Mouse (Mus musculus) neural tube, embryonic 14.5 days (tissue): ENCODE results near the gene Kctd7. TPM values are rescaled to one million over a fixed set of nuclear protein-coding genes. Genes with fewer than 3 reads are reported as not detected.

ENCODE experiments used
- ATAC-seq: fragments of 200-750 bp; cut with Nextera tagmentation; 2 replicates; pipeline ENCODE4 v1.8.0; 2017; ENCODE audit warnings: low read depth, mild to moderate bottlenecking, moderate TSS enrichment, moderate library complexity
- H3K27ac ChIP-seq: fragments of 300-500 bp; sonication (generic); 2 replicates; pipeline ENCODE4 v1.5.1; 2014; ENCODE audit warnings: low read depth, mild to moderate bottlenecking, control low read depth, low read length, moderate library complexity, mixed read lengths
- H3K27me3 ChIP-seq: fragments of 300-500 bp; sonication (generic); 2 replicates; pipeline ENCODE4 v1.6.1; 2014; ENCODE audit warnings: low read length; ENCODE audit not compliant: control insufficient read depth, insufficient read depth
- H3K36me3 ChIP-seq: fragments of 300-500 bp; sonication (generic); 2 replicates; pipeline ENCODE4 v1.6.1; 2014; ENCODE audit warnings: low read length, mixed read lengths; ENCODE audit not compliant: control insufficient read depth, insufficient read depth
- H3K4me1 ChIP-seq: fragments of 300-500 bp; sonication (generic); 2 replicates; pipeline ENCODE4 v1.6.1; 2014; ENCODE audit warnings: low read length; ENCODE audit not compliant: control insufficient read depth, insufficient read depth
- H3K4me2 ChIP-seq: fragments of 300-500 bp; sonication (generic); 2 replicates; pipeline ENCODE4 v1.6.1; 2014; ENCODE audit warnings: mild to moderate bottlenecking, low read depth, low read length, control low read depth
- H3K4me3 ChIP-seq: fragments of 300-500 bp; sonication (generic); 2 replicates; pipeline ENCODE4 v1.5.1; 2014; ENCODE audit warnings: low read depth, low read length, control low read depth, mixed read lengths
- H3K9ac ChIP-seq: fragments of 300-500 bp; sonication (generic); replicated peaks from 2 replicates; pipeline ENCODE4 v1.6.1; 2014; ENCODE audit warnings: low read depth, mild to moderate bottlenecking, control low read depth, low read length, mixed read lengths
- H3K9me3 ChIP-seq: fragments of 300-500 bp; sonication (generic); 2 replicates; pipeline ENCODE4 v1.6.1; 2016; ENCODE audit warnings: low read length; ENCODE audit not compliant: control insufficient read depth
- WGBS: fragments of 180-500 bp; shearing (Covaris S2); extraction: QIAGEN DNeasy Blood & Tissue Kit; methylation state at CpG from one replicate; pipeline ENCODE4 v1.1.7; 2014; 5-methylcytosine and 5-hydroxymethylcytosine counted together
- polyA plus RNA-seq: library from polyadenylated mRNA; unstranded; fragments of >200 nt; fragmentation: Nextera tagmentation; extraction: Ambion mirVana; gene quantifications from 2 replicates; pipeline ENCODE4 v1.2.1, GENCODE M21; 2014

The Kctd7 gene
- polyA plus RNA-seq, 1 experiment from 2014 or later, result 16.1 TPM

DNA sequence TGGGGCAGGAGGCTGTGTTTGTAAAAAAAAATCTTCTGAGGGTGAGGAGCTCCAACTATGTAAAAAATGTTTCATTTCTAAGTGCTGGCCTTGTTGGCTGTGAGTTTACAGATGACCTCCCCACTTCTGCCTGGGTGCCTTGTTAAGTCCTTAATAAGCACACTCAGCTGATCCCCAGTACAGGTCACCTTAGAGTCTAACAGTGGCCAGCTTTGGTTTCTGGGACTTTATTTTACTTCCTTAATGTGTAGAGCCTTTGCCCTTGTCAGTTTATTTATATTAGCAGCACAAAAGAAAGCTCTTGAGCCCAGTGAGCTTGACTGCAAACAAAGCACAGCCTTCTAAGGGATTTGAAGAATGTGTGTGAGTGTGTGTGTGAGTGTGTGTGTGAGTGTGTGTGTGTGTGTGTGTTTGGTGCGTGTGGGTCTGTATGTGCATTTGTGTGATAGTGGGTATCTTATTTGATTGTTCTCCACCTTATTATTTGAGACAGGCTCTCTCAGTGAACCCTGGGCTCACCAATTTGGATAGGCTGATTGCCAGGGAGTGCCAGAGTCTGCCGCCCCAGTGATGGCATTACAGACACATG is 47.8 kb downstream of the Kctd7 start:
- WGBS, result 89% methylated on average over 2 of the region's 2 CpGs
- H3K27ac ChIP-seq, result no peak overlapping the region
- no peak overlapping the region for H3K4me3 ChIP-seq
- no peaks in the 10 kb centered on the region for H3K9me3 ChIP-seq
- ATAC-seq, result no peak
- H3K4me2 ChIP-seq, result no peak overlapping the region
- no peak overlapping the region for H3K9ac ChIP-seq
- 0 out of 2 replicates have a peak, but pooled peaks cover under 1% of the 10 kb centered on the region for H3K4me1 ChIP-seq
- H3K36me3 ChIP-seq, result peaks cover 20% of the 10 kb centered on the region
- no peaks in the 10 kb centered on the region for H3K27me3 ChIP-seq

DNA sequence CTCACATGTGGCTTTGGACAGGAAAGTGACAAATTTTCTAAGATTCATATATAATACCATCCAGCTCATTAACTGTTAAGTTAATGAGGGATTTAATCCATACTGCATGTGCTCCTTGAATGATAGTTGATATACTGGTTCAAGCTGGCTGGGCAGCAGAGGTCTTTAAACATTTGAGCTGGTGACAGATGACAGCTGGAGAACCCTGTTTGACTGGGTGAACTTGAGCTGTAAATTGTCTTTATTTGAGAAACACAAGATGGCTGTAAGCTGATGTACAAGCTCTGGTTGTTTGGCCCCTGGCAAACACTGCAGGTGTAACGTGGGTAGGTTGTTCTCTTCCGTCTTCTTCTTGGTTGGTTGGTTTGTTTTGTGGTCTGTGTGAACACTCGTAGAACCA is 49.1 kb downstream of the Kctd7 start:
- H3K9ac ChIP-seq, result no peak overlapping the region
- peaks cover 31% of the 10 kb centered on the region for H3K36me3 ChIP-seq
- 86% methylated on average over 3 of the region's 3 CpGs for WGBS
- no peak overlapping the region for H3K4me3 ChIP-seq
- H3K27me3 ChIP-seq, result no peaks in the 10 kb centered on the region
- H3K4me1 ChIP-seq, result no peaks in the 10 kb centered on the region
- no peak for ATAC-seq
- H3K4me2 ChIP-seq, result no peak overlapping the region
- no peak overlapping the region for H3K27ac ChIP-seq
- no peaks in the 10 kb centered on the region for H3K9me3 ChIP-seq

DNA sequence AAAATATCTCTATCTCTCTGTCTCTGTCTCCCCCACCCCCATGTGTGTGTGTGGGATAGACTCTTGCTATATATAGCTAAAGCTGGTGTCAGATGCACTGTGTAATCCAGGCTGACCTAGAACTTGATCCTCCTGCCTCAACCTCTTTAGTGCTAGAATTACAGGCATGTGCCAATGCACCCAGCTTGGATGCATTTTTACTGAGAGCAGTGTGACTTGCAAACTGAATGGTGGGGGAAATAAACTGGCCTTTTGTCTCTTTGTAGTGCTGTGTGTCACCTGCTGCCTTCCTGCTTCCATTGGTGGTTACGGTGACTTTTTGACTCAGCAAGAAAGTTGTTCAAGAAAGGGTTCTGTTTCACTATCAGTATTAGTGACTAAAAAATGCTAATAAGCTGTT is 51.6 kb downstream of the Kctd7 start:
- no peaks in the 10 kb centered on the region for H3K4me1 ChIP-seq
- no peak for ATAC-seq
- H3K9me3 ChIP-seq, result no peaks in the 10 kb centered on the region
- peaks cover 27% of the 10 kb centered on the region for H3K36me3 ChIP-seq
- no peaks in the 10 kb centered on the region for H3K27me3 ChIP-seq
- no peak overlapping the region for H3K27ac ChIP-seq
- H3K4me3 ChIP-seq, result no peak overlapping the region
- H3K4me2 ChIP-seq, result no peak overlapping the region
- no peak overlapping the region for H3K9ac ChIP-seq
- WGBS, result 58% methylated on average over 1 of the region's 1 CpGs

DNA sequence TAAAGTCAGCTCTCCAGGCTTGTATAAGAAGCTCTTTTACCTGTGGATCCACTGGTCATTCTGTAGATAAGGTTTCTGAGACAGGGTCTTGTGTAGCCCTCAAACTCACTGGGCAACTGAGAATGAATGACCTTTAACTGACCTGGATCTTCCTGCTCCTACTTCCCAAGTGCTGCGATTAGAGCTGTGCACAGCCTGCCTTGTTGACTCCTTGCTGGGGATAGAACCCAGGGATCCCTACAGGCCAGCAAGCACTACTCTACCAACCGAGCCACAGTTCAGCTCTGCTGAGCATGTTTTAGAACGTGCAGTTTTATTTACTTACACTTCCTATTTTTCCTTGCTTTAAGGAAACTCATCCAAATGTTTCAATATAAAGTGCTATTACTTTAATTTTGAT is 52.8 kb downstream of the Kctd7 start:
- Histone ChIP-seq H3K4me3 (no peak overlapping the region), H3K27ac (no peak overlapping the region), H3K4me1 (no peaks in the 10 kb centered on the region), H3K4me2 (no peak overlapping the region), H3K9ac (no peak overlapping the region), H3K36me3 (peaks cover 21% of the 10 kb centered on the region), H3K27me3 (no peaks in the 10 kb centered on the region), H3K9me3 (no peaks in the 10 kb centered on the region)
- WGBS, result 88% methylated on average over 3 of the region's 3 CpGs
- no peak for ATAC-seq

DNA sequence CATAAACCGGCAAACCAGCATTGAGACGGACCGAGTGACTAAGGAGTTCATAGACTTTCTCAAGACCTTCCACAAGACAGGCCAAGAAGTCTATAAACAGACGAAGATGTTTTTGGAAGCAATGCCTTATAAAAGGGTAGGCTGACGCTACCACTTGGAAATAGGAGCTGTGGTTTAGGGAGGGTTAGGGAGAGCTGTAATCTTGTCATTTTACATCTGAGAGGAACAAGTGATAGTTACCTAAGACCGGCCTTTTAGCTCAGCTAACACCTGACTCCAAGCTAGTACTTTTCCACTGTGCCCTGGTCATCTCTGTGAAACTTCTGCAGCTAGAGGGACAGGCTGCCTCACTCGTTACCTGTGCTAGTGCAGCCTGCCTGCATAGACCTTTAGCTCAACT is 53.3 kb downstream of the Kctd7 start:
- no peaks in the 10 kb centered on the region for H3K27me3 ChIP-seq
- H3K4me1 ChIP-seq, result no peaks in the 10 kb centered on the region
- H3K4me3 ChIP-seq, result no peak overlapping the region
- no peak for ATAC-seq
- no peak overlapping the region for H3K27ac ChIP-seq
- H3K9me3 ChIP-seq, result no peaks in the 10 kb centered on the region
- peaks cover 20% of the 10 kb centered on the region for H3K36me3 ChIP-seq
- WGBS, result 94% methylated on average over 7 of the region's 7 CpGs
- no peak overlapping the region for H3K4me2 ChIP-seq
- no peak overlapping the region for H3K9ac ChIP-seq

DNA sequence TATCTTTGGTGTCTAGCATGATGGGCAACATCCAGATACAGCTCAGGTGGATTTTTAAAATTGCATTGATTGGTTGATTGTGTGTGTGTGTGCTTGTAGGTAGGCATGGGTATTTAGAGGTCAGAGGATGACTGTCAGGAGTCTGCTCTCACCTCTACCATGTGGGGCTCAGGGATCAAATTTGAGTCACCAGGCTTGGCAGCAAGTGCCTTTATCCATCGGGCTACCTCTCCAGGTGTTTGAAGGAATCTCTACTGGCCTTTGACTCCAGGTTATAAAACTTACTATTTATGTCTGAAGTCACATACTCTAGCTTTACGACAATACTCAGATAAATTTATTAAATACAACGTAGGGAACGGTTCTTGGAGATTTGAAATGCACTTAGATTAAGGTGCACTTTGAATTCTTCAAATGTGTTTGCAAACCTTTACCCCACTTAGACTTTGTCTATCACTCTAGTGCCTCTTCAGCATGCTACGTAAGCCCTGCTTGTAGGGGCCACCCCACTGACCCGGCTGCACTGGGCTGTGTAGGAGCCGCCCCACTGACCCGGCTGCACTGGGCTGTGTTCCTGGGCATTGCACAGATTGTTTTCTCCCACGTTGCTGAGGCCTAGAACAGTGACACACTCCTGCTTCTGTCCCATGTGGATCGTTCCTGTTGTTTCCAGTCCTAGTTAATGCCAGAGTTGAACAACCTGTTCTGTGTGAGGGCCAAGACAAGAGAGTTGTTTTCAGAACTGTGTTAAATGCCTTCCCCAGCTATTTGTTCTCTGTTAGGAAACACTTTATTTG is 55.8 kb downstream of the Kctd7 start:
- Histone ChIP-seq H3K9ac (no peak overlapping the region), H3K9me3 (no peaks in the 10 kb centered on the region), H3K27me3 (no peaks in the 10 kb centered on the region), H3K36me3 (peaks cover 16% of the 10 kb centered on the region), H3K27ac (no peak overlapping the region), H3K4me3 (no peak overlapping the region), H3K4me2 (no peak overlapping the region), H3K4me1 (no peaks in the 10 kb centered on the region)
- ATAC-seq, result no peak
- WGBS, result 88% methylated on average over 10 of the region's 10 CpGs

DNA sequence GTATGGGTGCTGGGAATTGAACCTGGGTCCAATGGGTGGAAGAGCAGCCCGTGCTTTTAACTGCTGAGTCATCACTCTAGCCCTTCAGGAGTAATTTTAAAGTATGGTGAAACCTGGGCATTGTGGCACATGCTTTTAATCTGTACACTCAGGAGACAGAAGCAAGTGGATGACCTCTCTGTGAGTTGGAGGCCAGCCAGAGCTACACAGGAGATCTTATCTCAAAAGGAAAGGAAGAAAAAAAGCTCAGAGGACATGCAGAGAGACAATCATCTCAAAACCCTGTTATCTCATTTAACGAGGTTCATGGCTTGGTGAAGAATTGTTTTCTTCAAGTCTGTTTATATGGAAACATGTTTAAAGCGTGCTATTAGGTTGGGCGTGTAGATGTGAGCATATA is 59.3 kb downstream of the Kctd7 start:
- H3K36me3 ChIP-seq, result 0 out of 2 replicates have a peak, but pooled peaks cover 6% of the 10 kb centered on the region
- no peak overlapping the region for H3K4me2 ChIP-seq
- H3K4me3 ChIP-seq, result no peak overlapping the region
- no peaks in the 10 kb centered on the region for H3K4me1 ChIP-seq
- no peaks in the 10 kb centered on the region for H3K27me3 ChIP-seq
- WGBS, result 91% methylated on average over 4 of the region's 4 CpGs
- no peaks in the 10 kb centered on the region for H3K9me3 ChIP-seq
- no peak overlapping the region for H3K9ac ChIP-seq
- H3K27ac ChIP-seq, result no peak overlapping the region
- ATAC-seq, result no peak

DNA sequence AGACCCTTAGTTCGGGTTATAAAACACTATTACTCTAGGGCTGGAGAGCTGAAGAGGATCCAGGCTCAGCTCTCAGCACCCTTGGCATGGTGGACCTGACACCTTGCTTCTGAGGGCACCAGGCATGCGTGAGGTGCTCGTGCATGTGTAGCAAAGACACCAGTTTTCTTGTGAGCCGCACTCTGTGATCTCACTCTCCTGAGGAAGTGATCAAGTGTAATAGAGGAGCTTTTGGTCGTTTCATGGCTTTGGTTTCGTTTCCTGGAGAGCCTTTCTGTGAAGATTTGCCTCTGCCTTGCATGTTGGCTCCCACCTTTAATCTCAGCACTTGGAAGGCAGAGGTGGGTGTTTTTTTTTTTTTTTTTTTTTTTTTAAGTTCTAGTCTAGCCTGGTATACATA is 59.9 kb downstream of the Kctd7 start:
- Histone ChIP-seq H3K27me3 (no peaks in the 10 kb centered on the region), H3K4me1 (no peaks in the 10 kb centered on the region), H3K4me2 (no peak overlapping the region), H3K9ac (no peak overlapping the region), H3K36me3 (peaks cover 12% of the 10 kb centered on the region; the same call in 1 of the 2 replicates), H3K4me3 (no peak overlapping the region), H3K27ac (no peak overlapping the region), H3K9me3 (no peaks in the 10 kb centered on the region)
- ATAC-seq, result no peak
- 86% methylated on average over 6 of the region's 6 CpGs for WGBS
